Mouse (Mus musculus): ENCODE results near the gene Enpp6.

DNA sequence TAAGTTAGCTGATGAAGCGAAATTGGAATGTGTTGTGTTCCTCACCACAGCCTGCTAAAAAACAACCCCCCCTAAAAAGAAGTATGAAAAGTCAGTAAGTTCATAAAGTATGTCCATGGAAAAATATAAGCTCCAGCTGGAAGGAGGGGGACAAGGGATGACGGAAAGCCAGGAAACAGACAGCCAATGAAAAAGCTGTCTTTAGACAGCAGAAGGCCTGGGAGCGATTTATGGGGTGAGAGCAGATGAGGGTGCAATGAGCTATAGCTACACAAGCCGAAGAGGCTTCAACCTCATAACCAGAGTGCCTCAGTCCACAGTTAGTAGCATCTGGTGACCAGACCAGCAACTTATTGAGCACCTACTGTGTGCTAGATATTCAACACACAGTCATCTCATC is 93.3 kb downstream of the Enpp6 start:
- TF ChIP-seq CTCF (IDR thresholded peaks at IDR 0.05; ENCODE audit: low read depth) (no peak), EP300 (IDR thresholded peaks at IDR 0.05; ENCODE audit: low read depth) (no peak)

All from heart, postnatal 0 days (tissue).